Mouse (Mus musculus): ENCODE data around the gene Nxph3. TPM values are rescaled to one million over a fixed set of nuclear protein-coding genes. Genes with fewer than 3 reads are reported as not detected.
"Not testable (repeated sequence)": the region's sequence is repeated elsewhere in the genome, so short reads cannot be mapped to it uniquely, and the experiment has no call there.

Nxph3 gene
- polyA plus RNA-seq, 1 experiment from 2014 or later: 1.8 TPM

- WGBS: 48% methylated on average over 12 of the region's 12 CpGs
- Histone ChIP-seq H3K36me3 (no peaks in the 10 kb centered on the region), H3K4me1 (peaks cover 12% of the 10 kb centered on the region), H3K9ac (no peak overlapping the region), H3K27me3 (no peaks in the 10 kb centered on the region; the same call in 1 of the 2 replicates), H3K27ac (replicated peaks) (no peak overlapping the region), H3K4me2 (replicated peaks) (no peak overlapping the region), H3K4me3 (replicated peaks) (no peak overlapping the region), H3K9me3 (replicated peaks) (no peaks in the 10 kb centered on the region)
- ATAC-seq (ENCODE audit: insufficient number of reproducible peaks, low FRiP score, low TSS enrichment, low read depth): no peak
Measured at GRCm38 (mm10) chr11:95507041-95507716, 7.2 kb downstream of the Nxph3 start.

GRCm38 (mm10) chr11:95504271-95504731 lies 10.1 kb downstream of the Nxph3 start:
- Histone ChIP-seq H3K36me3 (no peaks in the 10 kb centered on the region), H3K4me1 (peaks cover 12% of the 10 kb centered on the region), H3K9ac (no peak overlapping the region), H3K9me3 (replicated peaks) (no peaks in the 10 kb centered on the region), H3K27ac (replicated peaks) (no peak overlapping the region), H3K4me2 (replicated peaks) (no peak overlapping the region), H3K4me3 (replicated peaks) (no peak overlapping the region), H3K27me3 (no peaks in the 10 kb centered on the region; the same call in 1 of the 2 replicates)
- WGBS: 32% methylated on average over 6 of the region's 6 CpGs
- no peak for ATAC-seq (ENCODE audit: insufficient number of reproducible peaks, low FRiP score, low TSS enrichment, low read depth)

- Histone ChIP-seq H3K9me3 (replicated peaks) (no peaks in the 10 kb centered on the region), H3K27ac (replicated peaks) (no peak overlapping the region), H3K4me1 (peaks cover 10% of the 10 kb centered on the region), H3K9ac (no peak overlapping the region), H3K4me2 (replicated peaks) (no peak overlapping the region), H3K27me3 (no peaks in the 10 kb centered on the region; the same call in 1 of the 2 replicates), H3K36me3 (no peaks in the 10 kb centered on the region), H3K4me3 (replicated peaks) (no peak overlapping the region)
- WGBS: 54% methylated on average over 10 of the region's 10 CpGs
- ATAC-seq (ENCODE audit: insufficient number of reproducible peaks, low FRiP score, low TSS enrichment, low read depth): no peak
Measured at GRCm38 (mm10) chr11:95503581-95504180, 10.7 kb downstream of the Nxph3 start.

GRCm38 (mm10) chr11:95501826-95502225 lies 12.5 kb downstream of the Nxph3 start:
- not testable (repeated sequence) for H3K27ac ChIP-seq (replicated peaks); H3K4me2 ChIP-seq (replicated peaks); H3K9ac ChIP-seq; H3K4me1 ChIP-seq; H3K4me3 ChIP-seq (replicated peaks); H3K36me3 ChIP-seq; H3K27me3 ChIP-seq; ATAC-seq (ENCODE audit: insufficient number of reproducible peaks, low FRiP score, low TSS enrichment, low read depth); H3K9me3 ChIP-seq (replicated peaks)
- 86% methylated on average over 8 of the region's 8 CpGs for WGBS

- Histone ChIP-seq H3K4me2 (replicated peaks) (no peak overlapping the region), H3K36me3 (peaks cover 9% of the 10 kb centered on the region), H3K9me3 (replicated peaks) (no peaks in the 10 kb centered on the region), H3K9ac (no peak overlapping the region), H3K27me3 (no peaks in the 10 kb centered on the region; the same call in 1 of the 2 replicates), H3K27ac (replicated peaks) (no peak overlapping the region), H3K4me1 (no peaks in the 10 kb centered on the region), H3K4me3 (replicated peaks) (no peak overlapping the region)
- ATAC-seq (ENCODE audit: insufficient number of reproducible peaks, low FRiP score, low TSS enrichment, low read depth): no peak
- WGBS: 40% methylated on average over 3 of the region's 3 CpGs
Measured at GRCm38 (mm10) chr11:95500836-95501235, 13.5 kb downstream of the Nxph3 start.

GRCm38 (mm10) chr11:95500412-95500811 lies 14.0 kb downstream of the Nxph3 start:
- Histone ChIP-seq H3K27me3 (no peaks in the 10 kb centered on the region; the same call in 1 of the 2 replicates), H3K4me2 (replicated peaks) (no peak overlapping the region), H3K36me3 (peaks cover 12% of the 10 kb centered on the region), H3K9me3 (replicated peaks) (no peaks in the 10 kb centered on the region), H3K9ac (no peak overlapping the region), H3K4me1 (no peaks in the 10 kb centered on the region), H3K4me3 (replicated peaks) (no peak overlapping the region), H3K27ac (replicated peaks) (no peak overlapping the region)
- WGBS: 47% methylated on average over 4 of the region's 4 CpGs
- no peak for ATAC-seq (ENCODE audit: insufficient number of reproducible peaks, low FRiP score, low TSS enrichment, low read depth)

- no peak overlapping the region for H3K27ac ChIP-seq (replicated peaks)
- no peaks in the 10 kb centered on the region for H3K9me3 ChIP-seq (replicated peaks)
- peaks cover 35% of the 10 kb centered on the region for H3K36me3 ChIP-seq
- WGBS: 92% methylated on average over 5 of the region's 5 CpGs
- H3K9ac ChIP-seq: no peak overlapping the region
- no peak for ATAC-seq (ENCODE audit: insufficient number of reproducible peaks, low FRiP score, low TSS enrichment, low read depth)
- H3K4me2 ChIP-seq (replicated peaks): no peak overlapping the region
- no peaks in the 10 kb centered on the region for H3K27me3 ChIP-seq
- no peak overlapping the region for H3K4me3 ChIP-seq (replicated peaks)
- H3K4me1 ChIP-seq: no peaks in the 10 kb centered on the region
Measured at GRCm38 (mm10) chr11:95497921-95498320, 16.4 kb downstream of the Nxph3 start.

- no peak for ATAC-seq (ENCODE audit: insufficient number of reproducible peaks, low FRiP score, low TSS enrichment, low read depth)
- H3K4me2 ChIP-seq (replicated peaks): no peak overlapping the region
- 88% methylated on average over 9 of the region's 9 CpGs for WGBS
- no peak overlapping the region for H3K9ac ChIP-seq
- H3K27ac ChIP-seq (replicated peaks): no peak overlapping the region
- H3K36me3 ChIP-seq: peaks cover 45% of the 10 kb centered on the region
- H3K4me3 ChIP-seq (replicated peaks): no peak overlapping the region
- H3K27me3 ChIP-seq: no peaks in the 10 kb centered on the region
- H3K9me3 ChIP-seq (replicated peaks): no peaks in the 10 kb centered on the region
- H3K4me1 ChIP-seq: no peaks in the 10 kb centered on the region
Measured at GRCm38 (mm10) chr11:95495883-95496282, 18.5 kb downstream of the Nxph3 start.

- no peak for ATAC-seq (ENCODE audit: insufficient number of reproducible peaks, low FRiP score, low TSS enrichment, low read depth)
- no peaks in the 10 kb centered on the region for H3K27me3 ChIP-seq
- H3K9ac ChIP-seq: no peak overlapping the region
- 65% methylated on average over 3 of the region's 3 CpGs for WGBS
- H3K4me3 ChIP-seq (replicated peaks): no peak overlapping the region
- H3K27ac ChIP-seq (replicated peaks): no peak overlapping the region
- H3K36me3 ChIP-seq: peaks cover 57% of the 10 kb centered on the region
- H3K9me3 ChIP-seq (replicated peaks): no peaks in the 10 kb centered on the region
- H3K4me2 ChIP-seq (replicated peaks): no peak overlapping the region
- no peaks in the 10 kb centered on the region for H3K4me1 ChIP-seq
Measured at GRCm38 (mm10) chr11:95494374-95494773, 20.0 kb downstream of the Nxph3 start.

GRCm38 (mm10) chr11:95493950-95494349 lies 20.4 kb downstream of the Nxph3 start:
- 76% methylated on average over 9 of the region's 9 CpGs for WGBS

GRCm38 (mm10) chr11:95493010-95493409 lies 21.4 kb downstream of the Nxph3 start:
- Histone ChIP-seq H3K9ac (no peak overlapping the region), H3K36me3 (peaks cover 68% of the 10 kb centered on the region), H3K4me1 (no peaks in the 10 kb centered on the region), H3K27ac (replicated peaks) (no peak overlapping the region), H3K9me3 (replicated peaks) (no peaks in the 10 kb centered on the region), H3K27me3 (no peaks in the 10 kb centered on the region), H3K4me3 (replicated peaks) (no peak overlapping the region), H3K4me2 (replicated peaks) (no peak overlapping the region)
- 75% methylated on average over 4 of the region's 4 CpGs for WGBS
- no peak for ATAC-seq (ENCODE audit: insufficient number of reproducible peaks, low FRiP score, low TSS enrichment, low read depth)

More at GRCm38 (mm10) chr11:95493950-95494349, 20.4 kb downstream of the Nxph3 start:
- ATAC-seq (ENCODE audit: insufficient number of reproducible peaks, low FRiP score, low TSS enrichment, low read depth): no peak
- Histone ChIP-seq H3K27ac (replicated peaks) (no peak overlapping the region), H3K4me2 (replicated peaks) (no peak overlapping the region), H3K9me3 (replicated peaks) (no peaks in the 10 kb centered on the region), H3K27me3 (no peaks in the 10 kb centered on the region), H3K4me1 (no peaks in the 10 kb centered on the region), H3K9ac (no peak overlapping the region), H3K4me3 (replicated peaks) (no peak overlapping the region), H3K36me3 (peaks cover 61% of the 10 kb centered on the region)
